Mouse (Mus musculus): ENCODE data around the gene Sec24b. TPM values are rescaled to one million over a fixed set of nuclear protein-coding genes. Genes with fewer than 3 reads are reported as not detected.

Sec24b gene
- polyA plus RNA-seq, 1 experiment = 21.4 TPM

- Histone ChIP-seq H3K79me2 (ENCODE audit: control insufficient read depth, insufficient read depth) (no peaks in the 10 kb centered on the region), H3ac (ENCODE audit: control insufficient read depth, insufficient read length) (no peak overlapping the region), H3K27me3 (ENCODE audit: control insufficient read depth, insufficient read depth, insufficient read length) (no peaks in the 10 kb centered on the region), H3K4me2 (ENCODE audit: low read depth) (no peak overlapping the region), H3K36me3 (ENCODE audit: control insufficient read depth, insufficient read depth) (no peaks in the 10 kb centered on the region), H3K4me3 (no peak overlapping the region)
- TF ChIP-seq MYOG (IDR thresholded peaks at IDR 0.05; ENCODE audit: control insufficient read depth in 1 of 3, insufficient read depth in 1 of 3, insufficient read length in 2 of 3, low read depth in 2 of 3) (no peak), TCF3 (IDR thresholded peaks at IDR 0.05; ENCODE audit: insufficient read length, low read depth) (no peak), CEBPB (IDR thresholded peaks at IDR 0.05; ENCODE audit: insufficient read depth, poor library complexity, severe bottlenecking) (no peak), SRF (IDR thresholded peaks at IDR 0.05; ENCODE audit: control insufficient read depth, insufficient read length, low read depth) (no peak), POLR2A (IDR thresholded peaks at IDR 0.05; ENCODE audit: insufficient read length, low read depth) (no peak), MYOD1 (IDR thresholded peaks at IDR 0.05; ENCODE audit: control insufficient read depth in 1 of 3, insufficient read length in 2 of 3, low read depth in 2 of 3) (no peak), TCF12 (IDR thresholded peaks at IDR 0.05; ENCODE audit: insufficient read depth, poor library complexity, severe bottlenecking) (no peak), USF1 (IDR thresholded peaks at IDR 0.05; ENCODE audit: low read depth) (no peak), MAX (IDR thresholded peaks at IDR 0.05; ENCODE audit: low read depth) (no peak), REST (IDR thresholded peaks at IDR 0.05; ENCODE audit: insufficient read depth, insufficient read length) (no peak), POLR2AphosphoS2 (IDR thresholded peaks at IDR 0.05; ENCODE audit: insufficient read length, low read depth) (no peak)
Observed at GRCm38 (mm10) chr3:129943813-129944212, 117.5 kb downstream of the Sec24b start.

DNA sequence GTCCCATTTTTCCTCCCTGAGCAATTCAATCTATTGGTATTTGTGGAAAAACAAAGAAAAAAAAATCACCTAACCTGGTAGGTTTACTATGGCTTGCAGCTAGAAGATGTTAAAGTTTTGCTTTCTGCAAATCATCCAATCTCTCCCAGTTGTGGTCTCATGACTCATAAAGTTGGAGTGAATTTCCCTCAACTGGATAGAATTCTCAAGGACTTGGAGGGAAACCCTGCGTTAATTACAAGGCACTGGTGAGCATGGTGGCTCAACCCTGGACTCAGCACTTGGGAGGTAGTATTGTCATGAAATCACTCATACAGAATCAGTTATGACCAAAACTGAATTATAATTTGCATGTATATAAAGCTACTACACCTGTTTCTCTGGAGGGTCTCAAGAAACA is 120.1 kb downstream of the Sec24b start:
- TF ChIP-seq USF1 (IDR thresholded peaks at IDR 0.05; ENCODE audit: low read depth) = no peak
- no peak for TF ChIP-seq TCF3 (IDR thresholded peaks at IDR 0.05; ENCODE audit: insufficient read length, low read depth)
- no peak for TF ChIP-seq TCF12 (IDR thresholded peaks at IDR 0.05; ENCODE audit: insufficient read depth, poor library complexity, severe bottlenecking)
- TF ChIP-seq REST (IDR thresholded peaks at IDR 0.05; ENCODE audit: insufficient read depth, insufficient read length) = no peak
- no peak for TF ChIP-seq MAX (IDR thresholded peaks at IDR 0.05; ENCODE audit: low read depth)
- Histone ChIP-seq H3K79me2 (ENCODE audit: control insufficient read depth, insufficient read depth) (no peaks in the 10 kb centered on the region), H3K4me2 (ENCODE audit: low read depth) (peak overlapping the region; percentile 56), H3K4me3 (no peak overlapping the region), H3ac (ENCODE audit: control insufficient read depth, insufficient read length) (no peak overlapping the region), H3K27me3 (ENCODE audit: control insufficient read depth, insufficient read depth, insufficient read length) (no peaks in the 10 kb centered on the region), H3K36me3 (ENCODE audit: control insufficient read depth, insufficient read depth) (no peaks in the 10 kb centered on the region)

DNA sequence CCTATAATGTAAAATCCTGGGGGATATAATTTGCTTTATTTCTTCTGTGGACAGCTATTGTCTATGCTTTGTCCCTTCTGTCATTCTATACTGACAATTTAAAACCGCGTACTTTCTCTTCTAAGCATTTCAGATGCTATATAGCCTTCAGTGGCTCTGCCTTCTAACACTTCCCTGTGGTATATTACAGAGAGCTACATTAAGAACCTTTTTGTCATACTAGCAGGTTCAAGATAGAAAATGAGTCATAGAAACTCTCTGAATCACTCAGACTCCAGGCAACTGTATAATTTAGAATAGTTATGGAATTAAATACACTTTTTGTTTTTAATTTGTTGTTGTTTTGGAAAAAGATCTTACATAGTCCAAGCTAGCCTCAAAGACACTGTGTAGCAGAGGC is 120.6 kb downstream of the Sec24b start:
- Histone ChIP-seq H3K4me3 (no peak overlapping the region), H3ac (ENCODE audit: control insufficient read depth, insufficient read length) (no peak overlapping the region), H3K27me3 (ENCODE audit: control insufficient read depth, insufficient read depth, insufficient read length) (no peaks in the 10 kb centered on the region), H3K79me2 (ENCODE audit: control insufficient read depth, insufficient read depth) (no peaks in the 10 kb centered on the region), H3K36me3 (ENCODE audit: control insufficient read depth, insufficient read depth) (no peaks in the 10 kb centered on the region), H3K4me2 (ENCODE audit: low read depth) (peak overlapping the region; percentile 56)
- TF ChIP-seq TCF3 (IDR thresholded peaks at IDR 0.05; ENCODE audit: insufficient read length, low read depth) = no peak

DNA sequence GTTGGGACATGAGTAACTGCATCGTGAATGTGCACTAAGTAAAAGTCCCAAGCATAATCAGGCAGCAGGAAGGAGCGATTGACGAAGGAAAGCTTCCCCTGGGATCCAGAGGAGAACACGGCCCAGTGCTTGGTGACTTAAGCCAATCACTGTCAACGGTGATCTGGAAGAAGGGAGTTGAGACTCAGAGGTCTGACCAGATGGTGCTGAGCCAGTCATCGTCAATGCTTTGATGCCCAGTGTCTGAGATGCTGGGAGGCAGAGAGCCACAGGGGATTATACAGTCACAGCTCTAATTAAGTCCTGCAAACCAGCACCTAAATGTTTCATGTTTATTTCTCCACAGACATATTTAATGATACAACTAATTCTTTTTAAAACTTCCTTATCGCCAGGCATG is 122.3 kb downstream of the Sec24b start:
- Histone ChIP-seq H3K4me2 (ENCODE audit: low read depth) (no peak overlapping the region), H3K79me2 (ENCODE audit: control insufficient read depth, insufficient read depth) (no peaks in the 10 kb centered on the region), H3K27me3 (ENCODE audit: control insufficient read depth, insufficient read depth, insufficient read length) (no peaks in the 10 kb centered on the region), H3K36me3 (ENCODE audit: control insufficient read depth, insufficient read depth) (no peaks in the 10 kb centered on the region), H3K4me3 (no peak overlapping the region), H3ac (ENCODE audit: control insufficient read depth, insufficient read length) (no peak overlapping the region)
- TF ChIP-seq POLR2A (IDR thresholded peaks at IDR 0.05; ENCODE audit: insufficient read length, low read depth) (no peak), MYOG (IDR thresholded peaks at IDR 0.05; ENCODE audit: control insufficient read depth in 1 of 3, insufficient read depth in 1 of 3, insufficient read length in 2 of 3, low read depth in 2 of 3) (no peak), E2F4 (IDR thresholded peaks at IDR 0.05; ENCODE audit: insufficient read depth) (no peak), POLR2AphosphoS2 (IDR thresholded peaks at IDR 0.05; ENCODE audit: insufficient read length, low read depth) (no peak), TCF3 (IDR thresholded peaks at IDR 0.05; ENCODE audit: insufficient read length, low read depth) (no peak), TCF12 (IDR thresholded peaks at IDR 0.05; ENCODE audit: insufficient read depth, poor library complexity, severe bottlenecking) (no peak), CEBPB (IDR thresholded peaks at IDR 0.05; ENCODE audit: insufficient read depth, poor library complexity, severe bottlenecking) (no peak), REST (IDR thresholded peaks at IDR 0.05; ENCODE audit: insufficient read depth, insufficient read length) (no peak), MYOD1 (IDR thresholded peaks at IDR 0.05; ENCODE audit: control insufficient read depth in 1 of 3, insufficient read length in 2 of 3, low read depth in 2 of 3) (no peak), MAX (IDR thresholded peaks at IDR 0.05; ENCODE audit: low read depth) (no peak), USF1 (IDR thresholded peaks at IDR 0.05; ENCODE audit: low read depth) (no peak)

DNA sequence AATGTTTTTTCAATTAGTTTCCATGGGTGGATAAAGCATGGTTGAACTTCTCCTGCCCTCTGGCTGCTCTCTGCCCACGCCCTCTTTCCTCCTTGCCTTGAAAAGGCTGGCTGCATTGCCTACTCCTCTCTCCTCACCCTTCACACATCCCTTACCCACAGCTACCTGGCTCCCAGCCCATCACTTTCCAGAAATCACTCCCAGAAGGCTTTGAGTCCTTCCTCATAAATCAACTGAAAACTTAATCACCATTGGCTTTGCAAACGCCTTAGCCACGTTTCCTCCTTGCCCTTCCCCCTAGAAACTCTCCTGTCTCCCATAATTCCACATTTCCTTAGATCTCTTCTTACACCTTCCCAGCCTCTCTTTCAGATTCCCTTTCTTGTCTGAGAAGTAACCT is 123.5 kb downstream of the Sec24b start:
- peak overlapping the region; percentile 80 for H3K4me2 ChIP-seq (ENCODE audit: low read depth)
- no peak overlapping the region for H3K4me3 ChIP-seq
- no peaks in the 10 kb centered on the region for H3K79me2 ChIP-seq (ENCODE audit: control insufficient read depth, insufficient read depth)
- no peak for TF ChIP-seq TCF3 (IDR thresholded peaks at IDR 0.05; ENCODE audit: insufficient read length, low read depth)
- no peak for TF ChIP-seq E2F4 (IDR thresholded peaks at IDR 0.05; ENCODE audit: insufficient read depth)
- no peak for TF ChIP-seq REST (IDR thresholded peaks at IDR 0.05; ENCODE audit: insufficient read depth, insufficient read length)
- no peak for TF ChIP-seq POLR2AphosphoS2 (IDR thresholded peaks at IDR 0.05; ENCODE audit: insufficient read length, low read depth)
- TF ChIP-seq TCF12 (IDR thresholded peaks at IDR 0.05; ENCODE audit: insufficient read depth, poor library complexity, severe bottlenecking) = no peak
- TF ChIP-seq MAX (IDR thresholded peaks at IDR 0.05; ENCODE audit: low read depth) = no peak
- no peak for TF ChIP-seq USF1 (IDR thresholded peaks at IDR 0.05; ENCODE audit: low read depth)
- TF ChIP-seq MYOG (IDR thresholded peaks at IDR 0.05; ENCODE audit: control insufficient read depth in 1 of 3, insufficient read depth in 1 of 3, insufficient read length in 2 of 3, low read depth in 2 of 3) = no peak
- no peaks in the 10 kb centered on the region for H3K36me3 ChIP-seq (ENCODE audit: control insufficient read depth, insufficient read depth)
- no peak overlapping the region for H3ac ChIP-seq (ENCODE audit: control insufficient read depth, insufficient read length)
- no peaks in the 10 kb centered on the region for H3K27me3 ChIP-seq (ENCODE audit: control insufficient read depth, insufficient read depth, insufficient read length)
